ENCODE assay signal across 26 mouse cellular contexts in the genomic region with DNA sequence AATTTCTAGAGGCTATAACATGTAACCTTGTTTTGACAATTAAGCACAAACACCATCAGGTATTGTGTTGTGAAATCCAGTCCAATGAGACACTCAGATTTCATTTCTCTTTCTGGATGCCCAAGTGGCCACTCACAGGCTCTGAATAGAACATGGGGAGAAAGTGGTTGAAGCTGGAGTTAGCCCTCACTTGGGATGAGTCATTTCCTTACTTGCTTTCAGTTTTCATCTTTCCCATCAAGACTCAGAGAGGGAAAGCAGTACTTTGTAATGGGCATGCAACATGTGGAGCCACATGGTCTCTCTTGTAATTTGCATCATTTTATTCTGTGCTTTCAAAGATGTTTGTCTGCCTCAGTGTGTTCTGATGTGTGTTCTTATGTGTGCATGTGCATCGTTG.
"Had no signal": no experiment of that assay in that cellular context is flagged by ENCODE, and none has a peak within 500 bp of the region (broad histone marks: within the 10 kb centered on the region; RNA-seq: fewer than 3 reads in every experiment).

No protein-coding gene starts in this region.

- H3K4me2 ChIP-seq: heart, embryonic 13.5 days; heart, embryonic 15.5 days; hindbrain, embryonic 13.5 days; hindbrain, embryonic 15.5 days; kidney, embryonic 15.5 days; limb, embryonic 13.5 days; limb, embryonic 15.5 days; liver, embryonic 12.5 days had no signal

- H3K4me3 ChIP-seq: heart, embryonic 10.5 days; heart, embryonic 13.5 days; heart, embryonic 15.5 days; hindbrain, embryonic 13.5 days; hindbrain, embryonic 15.5 days; kidney, embryonic 15.5 days; limb, embryonic 13.5 days; limb, embryonic 15.5 days; liver, embryonic 12.5 days had no signal

- H3K27me3 ChIP-seq: heart, embryonic 13.5 days; heart, embryonic 15.5 days; hindbrain, embryonic 13.5 days; hindbrain, embryonic 15.5 days; kidney, embryonic 15.5 days; limb, embryonic 13.5 days; limb, embryonic 15.5 days; liver, embryonic 12.5 days had no signal

- H3K4me1 ChIP-seq: heart, embryonic 10.5 days; heart, embryonic 13.5 days; heart, embryonic 15.5 days; hindbrain, embryonic 13.5 days; hindbrain, embryonic 15.5 days; kidney, embryonic 15.5 days; limb, embryonic 13.5 days; limb, embryonic 15.5 days; liver, embryonic 12.5 days had no signal

- H3K9ac ChIP-seq: heart, embryonic 13.5 days; heart, embryonic 15.5 days; hindbrain, embryonic 13.5 days; hindbrain, embryonic 15.5 days; kidney, embryonic 15.5 days; limb, embryonic 13.5 days; limb, embryonic 15.5 days; liver, embryonic 12.5 days; liver, embryonic 14.5 days had no signal

- H3K36me3 ChIP-seq: heart, embryonic 10.5 days; heart, embryonic 13.5 days; heart, embryonic 15.5 days; hindbrain, embryonic 13.5 days; hindbrain, embryonic 15.5 days; kidney, embryonic 15.5 days; limb, embryonic 13.5 days; limb, embryonic 15.5 days; liver, embryonic 12.5 days had no signal

- H3K9me3 ChIP-seq: heart, embryonic 10.5 days; heart, embryonic 13.5 days; heart, embryonic 15.5 days; hindbrain, embryonic 13.5 days; hindbrain, embryonic 15.5 days; kidney, embryonic 15.5 days; limb, embryonic 13.5 days; limb, embryonic 15.5 days; liver, embryonic 12.5 days had no signal

- DNase-seq: gastrocnemius, postnatal 14 days; gastrocnemius, postnatal 36 days; heart, adult 18-20 months; heart, postnatal 14 days; heart, postnatal 36 days; kidney, adult 11 months; kidney, adult 2 months; kidney, adult 9 months; kidney, postnatal 14 days; kidney, postnatal 36 days; layer of hippocampus, adult 9-11 months; layer of hippocampus, postnatal 36 days; left cerebral cortex, postnatal 4 days had no signal

- ATAC-seq: hindbrain, postnatal 0 days; intestine, embryonic 16.5 days; liver, embryonic 12.5 days had no signal

- H3K27ac ChIP-seq: heart, embryonic 10.5 days; heart, embryonic 13.5 days; heart, embryonic 15.5 days; hindbrain, embryonic 13.5 days; hindbrain, embryonic 15.5 days; hindbrain, postnatal 0 days; kidney, embryonic 15.5 days; kidney, postnatal 0 days; limb, embryonic 13.5 days; limb, embryonic 15.5 days; liver, embryonic 12.5 days; liver, embryonic 14.5 days had no signal
